Mouse (Mus musculus) activated CD4-positive, CD25-positive, alpha-beta regulatory T cell, adult 4 months (primary cell): ENCODE results near the gene Xylt2. TPM values are rescaled to one million over a fixed set of nuclear protein-coding genes. Genes with fewer than 3 reads are reported as not detected.

ENCODE experiments used
- polyA plus RNA-seq, 2 experiments: library from polyadenylated mRNA; unstranded; fragments of 100-300 nt; shearing (Covaris generic); gene quantifications; one replicate each; pipeline ENCODE4 v1.2.1; 2017

The Xylt2 gene
- polyA plus RNA-seq, 2 experiments from 2014 or later, result 5.6 to 6.0 TPM

Other genes with a start within 250 kb of the Xylt2 start
- not detected for gene Cacna1g, start 203.3 kb downstream of the Xylt2 start, polyA plus RNA-seq
- gene Spata20, start 191.3 kb downstream of the Xylt2 start, polyA plus RNA-seq, result not detected
- gene Epn3, start 177.5 kb downstream of the Xylt2 start, polyA plus RNA-seq, result not detected
- not detected for gene Mycbpap, start 155.8 kb downstream of the Xylt2 start, polyA plus RNA-seq
- gene Rsad1, start 128.3 kb downstream of the Xylt2 start, polyA plus RNA-seq, result 1 to 10 TPM in 1 of 2 experiments, under 1 TPM in 1; 0.90 to 1.4 TPM
- under 1 TPM in 1 of 2 experiments, not detected in 1; 0.38 TPM for gene Chad, start 112.5 kb downstream of the Xylt2 start, polyA plus RNA-seq
- 1 to 10 TPM; 1.9 to 2.3 TPM for gene Acsf2, start 75.6 kb downstream of the Xylt2 start, polyA plus RNA-seq
- 10 to 100 TPM in 1 of 2 experiments, 1 to 10 TPM in 1; 9.9 to 12.9 TPM for gene Lrrc59, start 47.7 kb downstream of the Xylt2 start, polyA plus RNA-seq
- gene Mrpl27, start 23.7 kb downstream of the Xylt2 start, polyA plus RNA-seq, result 10 to 100 TPM; 75.2 to 93.7 TPM
- 1 to 10 TPM; 2.6 to 4.4 TPM for gene Eme1, start 23.6 kb downstream of the Xylt2 start, polyA plus RNA-seq
- not detected for gene Gm11541, start 27.0 kb upstream of the Xylt2 start, polyA plus RNA-seq
- not detected for gene Cdc34b, start 64.3 kb upstream of the Xylt2 start, polyA plus RNA-seq
- not detected for gene Tmem92, start 105.2 kb upstream of the Xylt2 start, polyA plus RNA-seq